Mouse (Mus musculus): ENCODE results near the gene Slc22a4. TPM values are rescaled to one million over a fixed set of nuclear protein-coding genes. Genes with fewer than 3 reads are reported as not detected.
"Not testable (repeated sequence)": the region's sequence is repeated elsewhere in the genome, so short reads cannot be mapped to it uniquely, and the experiment has no call there.

Gene Slc22a4
- polyA plus RNA-seq, 1 experiment: 6.8 TPM

- no peak overlapping the region for H3K4me3 ChIP-seq (ENCODE audit: insufficient read depth, low read length)
- no peak for TF ChIP-seq CTCF (IDR thresholded peaks at IDR 0.05; ENCODE audit: extremely low read depth, insufficient read depth, low read length)
- no peak for TF ChIP-seq POLR2A (IDR thresholded peaks at IDR 0.05; ENCODE audit: extremely low read depth, insufficient read depth, low read length)
- H3K4me1 ChIP-seq (ENCODE audit: control insufficient read depth, insufficient read depth, low read length): no peaks in the 10 kb centered on the region
- H3K27ac ChIP-seq (ENCODE audit: insufficient read depth, low read length): no peak overlapping the region
These were observed 71.3 kb downstream of the Slc22a4 start for GRCm38 (mm10) chr11:53956636-53957035.

- TF ChIP-seq POLR2A (IDR thresholded peaks at IDR 0.05; ENCODE audit: extremely low read depth, insufficient read depth, low read length): no peak
- no peak for TF ChIP-seq CTCF (IDR thresholded peaks at IDR 0.05; ENCODE audit: extremely low read depth, insufficient read depth, low read length)
- Histone ChIP-seq H3K4me3 (ENCODE audit: insufficient read depth, low read length) (no peak overlapping the region), H3K4me1 (ENCODE audit: control insufficient read depth, insufficient read depth, low read length) (no peaks in the 10 kb centered on the region)
These were observed 73.2 kb downstream of the Slc22a4 start for GRCm38 (mm10) chr11:53954653-53955052.

DNA sequence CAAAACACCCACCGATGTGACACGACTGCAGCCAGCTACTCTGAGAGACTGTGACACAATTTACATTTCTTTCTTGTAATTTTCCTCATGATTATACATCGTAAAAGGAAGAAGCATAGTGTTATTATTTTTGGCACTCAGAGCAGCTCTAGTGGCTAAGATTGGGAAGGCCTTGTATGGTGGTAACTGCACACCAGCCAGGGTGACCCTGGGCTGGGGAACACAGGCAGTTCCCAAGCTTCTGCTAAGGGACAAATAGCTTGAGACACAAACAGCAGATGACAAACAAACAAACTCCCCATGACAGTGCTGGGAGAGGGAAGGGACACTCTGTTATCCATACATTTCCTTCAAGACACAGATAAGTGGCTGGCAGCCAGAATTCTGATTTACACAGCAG, 77.8 kb downstream of the Slc22a4 start:
- H3K27ac ChIP-seq (ENCODE audit: insufficient read depth, low read length); H3K4me1 ChIP-seq (ENCODE audit: control insufficient read depth, insufficient read depth, low read length); H3K4me3 ChIP-seq (ENCODE audit: insufficient read depth, low read length): not testable (repeated sequence)

More at GRCm38 (mm10) chr11:53954653-53955052, 73.2 kb downstream of the Slc22a4 start:
- H3K27ac ChIP-seq (ENCODE audit: insufficient read depth, low read length): no peak overlapping the region

Other genes starting within 250 kb of the Slc22a4 start
- gene Gm12216, start 168.8 kb downstream of the Slc22a4 start, polyA plus RNA-seq (2012; rRNA removed): 3.7 and 5.5 TPM in 2 replicates
- gene Slc22a5, start 136.4 kb downstream of the Slc22a4 start, polyA plus RNA-seq (2012; rRNA removed): 15.0 and 15.1 TPM in 2 replicates
- 2.6 and 2.9 TPM in 2 replicates for gene Slc22a21, start 47.8 kb downstream of the Slc22a4 start, polyA plus RNA-seq (2012; rRNA removed)
- gene Pdlim4, start 40.9 kb upstream of the Slc22a4 start, polyA plus RNA-seq (2012; rRNA removed): 21.2 and 22.1 TPM in 2 replicates
- 16.2 and 17.2 TPM in 2 replicates for gene P4ha2, start 72.0 kb upstream of the Slc22a4 start, polyA plus RNA-seq (2012; rRNA removed)
- not detected in 2 replicates for gene Csf2, start 221.6 kb upstream of the Slc22a4 start, polyA plus RNA-seq (2012; rRNA removed)
- not detected in 2 replicates for gene Il3, start 239.2 kb upstream of the Slc22a4 start, polyA plus RNA-seq (2012; rRNA removed)

All from cortical plate, adult 2 months (tissue).